Mouse (Mus musculus): Measurements from ENCODE around the gene Amph. TPM values are rescaled to one million over a fixed set of nuclear protein-coding genes. Genes with fewer than 3 reads are reported as not detected.

Gene Amph
- total and polyA plus RNA-seq, 3 experiments, result not detected

- no peak for TF ChIP-seq E2F4 (IDR thresholded peaks at IDR 0.05; ENCODE audit: borderline replicate concordance, low read depth, low read length)
- TF ChIP-seq ZMIZ1 (IDR thresholded peaks at IDR 0.05; ENCODE audit: low read depth, low read length), result no peak
- TF ChIP-seq GABPA (IDR thresholded peaks at IDR 0.05; ENCODE audit: low read depth, low read length), result no peak
- no peak for TF ChIP-seq CHD2 (IDR thresholded peaks at IDR 0.05; ENCODE audit: low read length)
- TF ChIP-seq KAT2A (conservative IDR thresholded peaks at IDR 0.05; ENCODE audit: low read depth, low read length), result no peak
- TF ChIP-seq MEF2A (IDR thresholded peaks at IDR 0.05; ENCODE audit: extremely low read depth, insufficient replicate concordance, low read depth, low read length, poor library complexity, severe bottlenecking), result no peak
- no peak for TF ChIP-seq CHD1 (IDR thresholded peaks at IDR 0.05; ENCODE audit: low read depth, low read length)
- no peak for TF ChIP-seq NELFE (IDR thresholded peaks at IDR 0.05; ENCODE audit: low read depth, low read length)
- TF ChIP-seq USF2 (IDR thresholded peaks at IDR 0.05; ENCODE audit: borderline replicate concordance in 1 of 2, insufficient read depth in 1 of 2, low read depth in 1 of 2, low read length in 2 of 2), result no peak
- TF ChIP-seq ZKSCAN1 (IDR thresholded peaks at IDR 0.05; ENCODE audit: low read depth, low read length), result no peak
- TF ChIP-seq ZNF384 (IDR thresholded peaks at IDR 0.05; ENCODE audit: low read depth, low read length), result no peak
- H3K27me3 ChIP-seq (ENCODE audit: control insufficient read depth in 1 of 2, insufficient read depth in 2 of 2, low read length in 2 of 2), result no peaks in the 10 kb centered on the region
Observed at GRCm38 (mm10) chr13:19025091-19025688, 77.2 kb downstream of the Amph start.

GRCm38 (mm10) chr13:19025906-19026305 lies 77.9 kb downstream of the Amph start:
- Histone ChIP-seq H3K79me2 (ENCODE audit: control insufficient read depth, insufficient read depth, low read length, poor library complexity) (no peaks in the 10 kb centered on the region), H3K27ac (ENCODE audit: control insufficient read depth, low read depth, low read length) (no peak overlapping the region), H3K27me3 (ENCODE audit: control insufficient read depth in 1 of 2, insufficient read depth in 2 of 2, low read length in 2 of 2) (no peaks in the 10 kb centered on the region), H3K36me3 (ENCODE audit: control insufficient read depth in 1 of 2, insufficient read depth in 2 of 2, low read length in 2 of 2) (no peaks in the 10 kb centered on the region), H3K9me3 (replicated peaks; ENCODE audit: insufficient read depth, low read length) (no peaks in the 10 kb centered on the region), H3K9ac (ENCODE audit: control insufficient read depth, low read depth, low read length, poor library complexity, severe bottlenecking) (no peak overlapping the region), H3K4me3 (ENCODE audit: control insufficient read depth in 1 of 2, insufficient read depth in 1 of 2, low read depth in 2 of 2, low read length in 2 of 2) (no peak overlapping the region), H3K4me1 (ENCODE audit: control insufficient read depth in 1 of 2, insufficient read depth in 2 of 2, low read length in 2 of 2) (no peaks in the 10 kb centered on the region)
- TF ChIP-seq NRF1 (IDR thresholded peaks at IDR 0.05; ENCODE audit: insufficient read depth, low read depth, low read length, poor library complexity, severe bottlenecking) (no peak), RCOR1 (IDR thresholded peaks at IDR 0.05; ENCODE audit: low read depth, low read length) (no peak), ELF1 (IDR thresholded peaks at IDR 0.05; ENCODE audit: low read depth, low read length) (no peak), MYB (IDR thresholded peaks at IDR 0.05; ENCODE audit: low read depth, low read length) (no peak), CTCF (IDR thresholded peaks at IDR 0.05 in 2 of 3, conservative IDR thresholded peaks at IDR 0.05 in 1 of 3; ENCODE audit: control insufficient read depth in 1 of 3, insufficient read depth in 1 of 3, low read depth in 2 of 3, low read length in 3 of 3, poor library complexity in 1 of 3, severe bottlenecking in 1 of 3) (no peak), MAZ (IDR thresholded peaks at IDR 0.05; ENCODE audit: low read depth, low read length) (no peak), SMC3 (IDR thresholded peaks at IDR 0.05; ENCODE audit: low read depth, low read length) (no peak), CHD1 (IDR thresholded peaks at IDR 0.05; ENCODE audit: low read depth, low read length) (no peak), GATA1 (IDR thresholded peaks at IDR 0.05; ENCODE audit: low read depth, low read length) (no peak), MAX (IDR thresholded peaks at IDR 0.05; ENCODE audit: low read length) (no peak), POLR2AphosphoS2 (IDR thresholded peaks at IDR 0.05; ENCODE audit: low read length) (no peak), POLR2A (IDR thresholded peaks at IDR 0.05; ENCODE audit: control insufficient read depth in 1 of 2, insufficient read depth in 1 of 2, low read depth in 1 of 2, low read length in 2 of 2, poor library complexity in 1 of 2) (no peak), EP300 (IDR thresholded peaks at IDR 0.05; ENCODE audit: low read depth in 1 of 2, low read length in 2 of 2) (no peak), RAD21 (IDR thresholded peaks at IDR 0.05; ENCODE audit: low read depth, low read length) (no peak), MXI1 (IDR thresholded peaks at IDR 0.05; ENCODE audit: low read depth, low read length) (no peak), ETS1 (IDR thresholded peaks at IDR 0.05; ENCODE audit: low read depth, low read length) (no peak), KAT2A (conservative IDR thresholded peaks at IDR 0.05; ENCODE audit: low read depth, low read length) (no peak), NELFE (IDR thresholded peaks at IDR 0.05; ENCODE audit: low read depth, low read length) (no peak), TBP (IDR thresholded peaks at IDR 0.05; ENCODE audit: low read depth, low read length) (no peak), E2F4 (IDR thresholded peaks at IDR 0.05; ENCODE audit: borderline replicate concordance, low read depth, low read length) (no peak)
- DNase-seq (ENCODE audit: low read depth, low spot score), result no peak

More at GRCm38 (mm10) chr13:19025091-19025688, 77.2 kb downstream of the Amph start:
- Histone ChIP-seq H3K9me3 (replicated peaks; ENCODE audit: insufficient read depth, low read length) (no peaks in the 10 kb centered on the region), H3K9ac (ENCODE audit: control insufficient read depth, low read depth, low read length, poor library complexity, severe bottlenecking) (no peak overlapping the region), H3K79me2 (ENCODE audit: control insufficient read depth, insufficient read depth, low read length, poor library complexity) (no peaks in the 10 kb centered on the region), H3K4me1 (ENCODE audit: control insufficient read depth in 1 of 2, insufficient read depth in 2 of 2, low read length in 2 of 2) (no peaks in the 10 kb centered on the region), H3K36me3 (ENCODE audit: control insufficient read depth in 1 of 2, insufficient read depth in 2 of 2, low read length in 2 of 2) (no peaks in the 10 kb centered on the region), H3K4me3 (ENCODE audit: control insufficient read depth in 1 of 2, insufficient read depth in 1 of 2, low read depth in 2 of 2, low read length in 2 of 2) (no peak overlapping the region), H3K27ac (ENCODE audit: control insufficient read depth, low read depth, low read length) (no peak overlapping the region)
- no peak for DNase-seq (ENCODE audit: low read depth, low spot score)
